Mouse (Mus musculus) mature B cell (primary cell): ENCODE measurements around the gene Ctnna3.

Experiments used
- in situ Hi-C: fragments of 300-500 bp; cut with MboI; formaldehyde crosslinking; loops from 2 replicates; pipeline ENCODE4 v1.14.3; 2019

Ctnna3 gene

GRCm38 (mm10) chr10:63488346-63488745, 58.4 kb downstream of the Ctnna3 start:
- in situ Hi-C loops, result no loop called here

DNA sequence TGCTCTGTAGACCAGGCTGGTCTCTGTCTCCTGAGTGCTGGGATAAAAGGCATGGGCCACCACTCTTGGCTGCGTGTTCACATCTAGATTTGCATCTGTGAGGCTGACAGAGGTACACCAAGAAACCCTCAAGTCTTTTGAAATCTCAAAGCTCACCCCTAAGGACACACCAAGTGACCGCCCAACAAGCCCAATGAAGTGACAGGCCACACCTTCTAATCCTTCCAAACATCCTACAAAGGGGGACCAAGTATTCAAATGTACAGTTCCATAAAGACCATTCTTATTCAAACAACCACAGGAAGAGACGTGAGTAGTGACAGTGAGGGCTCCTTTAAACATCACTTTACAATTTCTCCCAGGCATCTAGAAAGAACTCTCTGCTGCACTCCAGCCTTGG, 94.1 kb downstream of the Ctnna3 start:
- in situ Hi-C loops, result no loop called here

GRCm38 (mm10) chr10:63526027-63526426, 96.1 kb downstream of the Ctnna3 start:
- in situ Hi-C loops, result no loop called here

DNA sequence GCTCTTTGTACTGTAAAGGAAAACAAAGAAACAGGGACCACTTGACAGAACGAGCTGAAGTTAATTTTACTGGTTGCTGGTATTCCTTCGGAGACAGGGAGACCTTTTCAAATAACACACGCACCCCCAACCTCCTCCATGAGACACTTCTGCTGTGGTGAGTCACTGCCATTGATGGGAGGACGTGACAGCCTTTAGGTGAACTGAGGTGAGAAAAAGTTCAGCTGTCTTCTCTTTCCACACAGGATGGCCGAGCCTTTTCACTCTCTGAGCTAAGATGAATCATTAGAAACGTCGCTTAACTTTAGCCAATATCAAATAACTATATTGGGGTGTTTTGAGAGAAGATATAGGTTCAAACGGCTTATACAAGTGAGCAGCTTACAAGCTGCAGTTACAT, 102.5 kb downstream of the Ctnna3 start:
- in situ Hi-C loops, result no loop called here

DNA sequence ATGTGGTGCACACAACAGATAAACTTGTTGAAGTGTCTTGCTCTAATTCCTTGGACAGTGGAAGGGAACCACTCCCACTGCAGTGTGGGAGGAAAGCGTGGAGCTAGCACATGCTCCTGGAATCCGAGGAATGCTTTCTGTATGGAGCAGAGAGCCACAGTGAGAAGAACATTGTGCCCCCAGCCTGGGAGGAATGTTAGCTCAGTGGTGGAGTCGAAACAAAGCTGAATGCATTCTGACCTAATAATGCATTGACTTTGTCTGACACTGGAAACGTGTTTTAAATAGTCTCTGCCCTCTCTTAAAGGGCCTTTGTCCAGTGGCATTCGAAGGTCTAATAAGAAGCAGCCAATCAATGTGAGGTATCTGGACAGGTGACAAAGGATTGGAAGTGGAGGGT, 111.9 kb downstream of the Ctnna3 start:
- in situ Hi-C loops, result no loop called here

DNA sequence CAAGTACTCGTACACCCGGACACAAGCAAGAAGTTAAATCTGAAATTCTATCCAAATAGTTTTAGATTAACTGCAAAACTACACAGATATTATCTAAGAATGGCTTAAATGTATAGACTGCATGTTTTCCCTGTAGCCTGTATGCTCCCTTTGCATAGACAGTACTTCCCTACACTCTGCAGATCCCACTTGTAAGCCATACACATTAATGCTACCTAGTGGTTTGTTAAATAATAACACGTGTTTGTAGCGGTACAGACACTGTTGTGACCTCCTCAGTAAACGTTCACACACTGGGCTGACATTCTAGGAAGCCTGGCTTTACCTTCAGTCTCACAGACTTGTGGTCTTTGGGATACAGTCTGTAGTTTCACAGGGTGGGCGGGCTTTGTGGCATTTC, 112.6 kb downstream of the Ctnna3 start:
- in situ Hi-C loops, result no loop called here

DNA sequence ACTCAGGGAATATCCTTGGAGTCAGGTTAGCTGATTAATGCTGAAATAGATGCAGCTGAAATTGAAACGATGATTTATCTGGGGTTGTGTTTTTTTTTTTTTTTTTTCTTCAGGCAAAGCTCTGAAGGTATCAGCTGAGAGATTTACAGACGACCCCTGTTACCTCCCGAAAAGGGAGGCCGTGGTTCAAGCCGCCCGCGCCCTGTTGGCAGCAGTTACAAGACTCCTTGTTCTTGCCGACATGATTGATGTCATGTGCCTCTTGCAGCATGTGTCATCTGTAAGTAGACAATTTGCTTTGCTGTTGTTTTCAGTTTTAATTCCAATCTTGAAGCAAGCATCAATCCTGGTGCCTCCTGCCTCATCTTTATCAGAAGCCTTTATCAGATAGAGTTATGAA, 136.8 kb downstream of the Ctnna3 start:
- in situ Hi-C loops, result no loop called here

- in situ Hi-C loops, result no loop called here
Observed at GRCm38 (mm10) chr10:63571561-63571960, 141.7 kb downstream of the Ctnna3 start.

- in situ Hi-C loops, result no loop called here
Observed at GRCm38 (mm10) chr10:63572866-63573265, 143.0 kb downstream of the Ctnna3 start.

DNA sequence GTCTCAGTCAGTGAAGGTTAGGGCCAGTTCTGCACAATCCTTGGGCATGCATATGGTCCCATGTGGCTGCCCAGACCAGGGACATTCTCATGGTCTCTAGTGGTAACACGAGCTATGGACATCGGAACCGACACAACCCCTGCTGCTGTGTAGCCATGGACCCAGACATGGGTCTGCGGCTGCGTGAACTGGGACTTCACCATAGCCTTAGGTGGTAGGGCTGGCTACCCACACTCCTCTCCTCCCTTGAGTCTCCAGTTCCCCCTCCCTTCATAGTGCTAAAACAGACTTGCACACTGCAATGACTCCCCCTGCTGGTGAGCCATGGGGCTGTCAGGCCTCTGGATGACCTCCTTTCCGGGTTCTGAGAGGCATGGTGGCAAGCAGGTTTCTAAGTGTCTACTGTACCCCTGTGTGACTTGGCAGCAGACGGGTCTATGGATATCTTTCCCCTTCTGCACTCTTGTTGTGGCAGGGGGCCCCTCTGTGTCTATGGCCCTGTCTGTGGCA, 144.3 kb downstream of the Ctnna3 start:
- in situ Hi-C loops, result no loop called here

DNA sequence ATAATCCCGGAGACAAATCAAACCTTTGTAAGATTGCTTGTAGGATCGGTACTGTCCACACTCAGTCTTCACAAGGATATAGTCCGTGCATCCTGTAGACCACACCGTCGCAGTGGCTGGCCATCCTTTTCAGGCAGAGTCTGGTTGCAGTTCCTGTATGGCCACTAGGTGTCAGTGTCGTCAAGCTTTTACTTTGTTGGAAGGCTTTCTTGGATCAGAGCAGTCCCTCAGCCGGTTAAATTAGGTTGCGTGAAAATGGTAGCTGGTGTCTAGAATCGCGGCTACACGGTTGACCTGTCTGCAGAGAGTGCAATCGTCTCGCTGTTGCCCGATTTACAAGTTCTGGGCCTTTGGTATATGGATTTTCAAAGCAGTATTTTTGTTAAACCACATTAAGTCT, 152.7 kb downstream of the Ctnna3 start:
- in situ Hi-C loops, result no loop called here

- in situ Hi-C loops, result no loop called here
Observed at GRCm38 (mm10) chr10:63583798-63584374, 154.0 kb downstream of the Ctnna3 start.

- in situ Hi-C loops, result no loop called here
Observed at GRCm38 (mm10) chr10:63599417-63599816, 169.5 kb downstream of the Ctnna3 start.

GRCm38 (mm10) chr10:63601206-63601605, 171.3 kb downstream of the Ctnna3 start:
- in situ Hi-C loops, result no loop called here

- in situ Hi-C loops, result no loop called here
Observed at GRCm38 (mm10) chr10:63628546-63628945, 198.6 kb downstream of the Ctnna3 start.

DNA sequence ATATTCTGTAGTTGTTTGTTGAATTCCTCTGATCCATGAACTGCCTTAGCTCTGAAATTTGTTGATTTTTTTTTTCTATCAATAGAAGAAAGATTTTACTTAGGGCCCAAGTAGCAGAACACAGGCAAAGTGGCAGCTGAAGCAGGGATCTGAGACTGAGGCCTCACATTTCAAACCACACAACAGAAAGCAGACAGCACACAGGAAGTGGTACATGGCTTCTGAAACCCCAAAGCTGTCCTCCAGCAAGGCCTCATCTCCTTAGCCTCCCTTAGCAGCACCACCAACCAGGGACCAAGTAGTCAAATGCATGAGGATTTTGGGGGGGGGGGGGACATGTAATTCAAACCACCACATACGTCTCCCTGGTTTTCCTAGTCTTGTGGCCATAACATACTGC, 204.0 kb downstream of the Ctnna3 start:
- in situ Hi-C loops, result no loop called here

DNA sequence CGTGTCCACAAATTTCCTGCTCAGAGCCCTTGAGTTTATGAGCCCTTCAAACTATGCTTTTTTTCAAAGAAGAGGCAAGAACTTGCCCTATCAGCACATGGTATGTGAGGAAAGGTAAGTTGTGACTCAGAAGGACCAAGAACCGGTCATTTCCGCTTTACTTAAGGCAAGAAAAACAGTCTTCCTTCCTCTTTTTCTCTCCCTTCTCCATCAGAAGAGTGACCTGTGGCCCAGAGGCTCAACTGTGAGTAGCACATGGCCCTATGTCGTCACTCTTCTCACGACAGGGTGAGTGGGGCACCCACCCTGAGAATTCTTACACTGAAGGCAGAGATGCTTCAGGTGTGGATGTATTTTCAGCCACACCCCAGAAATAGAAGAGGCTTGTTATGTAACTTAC, 208.1 kb downstream of the Ctnna3 start:
- in situ Hi-C loops, result no loop called here

DNA sequence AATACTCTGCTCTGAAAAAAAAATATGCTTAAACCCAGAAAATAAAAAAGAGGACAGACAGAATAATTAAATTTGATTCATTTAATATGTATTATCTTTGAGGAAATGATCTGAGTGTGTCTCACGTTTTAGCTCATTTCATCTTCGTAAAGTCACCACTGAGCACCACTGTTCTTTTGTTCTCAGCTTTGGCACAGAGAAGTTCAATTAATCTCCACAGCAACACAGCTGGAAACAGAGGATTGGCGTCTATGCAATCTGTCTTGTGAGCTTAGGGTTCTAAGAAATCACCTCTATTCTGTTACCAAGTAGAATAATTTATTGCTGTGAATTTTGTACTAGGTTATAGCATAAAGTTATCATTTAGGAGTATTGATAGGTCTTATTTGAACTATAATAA, 217.4 kb downstream of the Ctnna3 start:
- in situ Hi-C loops, result no loop called here

- in situ Hi-C loops, result no loop called here
Observed at GRCm38 (mm10) chr10:63650307-63650706, 220.4 kb downstream of the Ctnna3 start.

- in situ Hi-C loops, result no loop called here
Observed at GRCm38 (mm10) chr10:63652887-63653286, 223.0 kb downstream of the Ctnna3 start.

- in situ Hi-C loops, result no loop called here
Observed at GRCm38 (mm10) chr10:63653571-63653970, 223.7 kb downstream of the Ctnna3 start.

GRCm38 (mm10) chr10:63654560-63654959, 224.7 kb downstream of the Ctnna3 start:
- in situ Hi-C loops, result no loop called here

GRCm38 (mm10) chr10:63676343-63676742, 246.4 kb downstream of the Ctnna3 start:
- in situ Hi-C loops, result no loop called here

DNA sequence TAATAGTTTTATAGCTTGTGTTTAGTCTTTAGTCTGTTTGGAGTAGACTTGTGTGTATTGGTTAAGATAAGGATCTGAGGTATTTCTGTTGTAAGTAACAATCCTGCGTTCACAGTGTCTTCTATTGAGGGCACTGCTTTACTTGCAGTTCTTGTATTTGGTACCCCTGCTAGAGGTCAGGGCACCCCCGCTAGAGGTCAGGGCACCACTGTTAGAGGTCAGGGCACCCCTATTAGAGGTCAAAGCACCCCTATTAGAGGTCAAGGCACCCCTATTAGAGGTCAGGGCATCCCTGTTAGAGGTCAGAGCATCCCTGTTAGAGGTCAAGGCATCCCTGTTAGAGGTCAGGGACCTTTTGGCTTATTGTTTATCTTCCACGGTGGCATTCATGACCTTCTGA, 259.3 kb downstream of the Ctnna3 start:
- in situ Hi-C loops, result no loop called here
